Mouse (Mus musculus) E14TG2a.4 (cell line): ENCODE results near the gene Zzz3.

Experiments
- CTCF ChIP-seq: conservative IDR thresholded peaks from 2 replicates; pipeline ENCODE4 v1.5.1; 2014; ENCODE audit warnings: low read length
- NANOG ChIP-seq: IDR thresholded peaks from 2 replicates; pipeline ENCODE4 v1.6.1; 2014; ENCODE audit warnings: borderline replicate concordance, low read length, mixed read lengths
- POU5F1 ChIP-seq: IDR thresholded peaks from 2 replicates; pipeline ENCODE4 v1.6.1; 2014; ENCODE audit warnings: low read length, borderline replicate concordance

DNA sequence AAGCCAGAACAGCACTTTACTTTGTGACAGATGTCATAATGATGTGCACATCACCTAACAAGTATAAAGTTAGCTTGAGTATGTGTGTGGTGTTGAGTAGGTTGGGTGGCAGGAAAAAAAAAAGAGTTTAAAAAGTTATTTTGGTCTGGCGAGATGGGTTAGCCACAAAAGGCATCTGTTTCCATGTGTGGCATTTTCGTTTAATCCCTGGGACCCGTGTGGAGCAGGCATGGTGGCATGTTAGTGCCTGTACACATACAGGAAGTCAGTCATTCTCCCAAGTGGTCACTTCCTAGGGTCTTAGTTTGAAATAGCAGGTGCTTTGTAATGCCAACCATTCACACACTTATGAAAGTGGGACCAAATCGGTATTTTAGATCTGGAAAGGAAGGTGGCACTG lies 17.1 kb downstream of the Zzz3 start:
- TF ChIP-seq CTCF (no peak), NANOG (no peak), POU5F1 (no peak)
